ENCODE assay signal across 8 mouse cellular contexts in genomic region chr5:21735100-21735499, GRCm38 (mm10). TPM values are rescaled to one million over a fixed set of nuclear protein-coding genes. Genes with fewer than 3 reads are reported as not detected.
DNase-seq lines count a peak whose midpoint lies in the region; ATAC-seq lines count a peak whose summit lies in the region.

No protein-coding gene starts in this region.

- 77% methylated on average over 20 of the region's 20 CpGs for WGBS in heart, embryonic 11.5 days (ENCODE audit: insufficient replicate concordance)
- WGBS in midbrain, embryonic 13.5 days, result 67% methylated on average over 20 of the region's 20 CpGs
- 82% methylated on average over 20 of the region's 20 CpGs for WGBS in midbrain, embryonic 14.5 days
- WGBS in hindbrain, embryonic 14.5 days, result 81% methylated on average over 20 of the region's 20 CpGs

- H3K27ac ChIP-seq in heart, embryonic 11.5 days (ENCODE audit: low read depth, low read length), result no peak overlapping the region
- H3K27ac ChIP-seq in midbrain, embryonic 13.5 days, result no peak overlapping the region
- H3K27ac ChIP-seq in midbrain, embryonic 14.5 days (replicated peaks; ENCODE audit: low read depth, low read length), result no peak overlapping the region
- H3K27ac ChIP-seq in hindbrain, embryonic 14.5 days, result no peak overlapping the region

- no peak overlapping the region for H3K9ac ChIP-seq in heart, embryonic 11.5 days (ENCODE audit: low read depth, low read length)
- no peak overlapping the region for H3K9ac ChIP-seq in midbrain, embryonic 13.5 days (replicated peaks)
- no peak overlapping the region for H3K9ac ChIP-seq in midbrain, embryonic 14.5 days (replicated peaks; ENCODE audit: low read length)
- H3K9ac ChIP-seq in hindbrain, embryonic 14.5 days, result no peak overlapping the region

- peaks cover 4% of the 10 kb centered on the region for H3K4me1 ChIP-seq in heart, embryonic 11.5 days (ENCODE audit: control insufficient read depth, insufficient read depth, low read length)
- peaks cover 47% of the 10 kb centered on the region for H3K4me1 ChIP-seq in midbrain, embryonic 13.5 days (replicated peaks)
- H3K4me1 ChIP-seq in midbrain, embryonic 14.5 days (ENCODE audit: control insufficient read depth, insufficient read depth, low read length), result peaks cover 22% of the 10 kb centered on the region
- H3K4me1 ChIP-seq in hindbrain, embryonic 14.5 days (replicated peaks; ENCODE audit: control insufficient read depth, insufficient read depth, low read length), result peaks cover 21% of the 10 kb centered on the region

- peak overlapping the region; percentile 43 for H3K4me2 ChIP-seq in heart, embryonic 11.5 days
- no peak overlapping the region for H3K4me2 ChIP-seq in midbrain, embryonic 13.5 days (replicated peaks)
- no peak overlapping the region for H3K4me2 ChIP-seq in midbrain, embryonic 14.5 days (ENCODE audit: low read length)
- H3K4me2 ChIP-seq in hindbrain, embryonic 14.5 days (replicated peaks), result peak overlapping the region; percentile 14; the same call in 1 of the 2 replicates

- H3K36me3 ChIP-seq in heart, embryonic 11.5 days (ENCODE audit: control insufficient read depth, insufficient read depth, low read length), result peaks cover 3% of the 10 kb centered on the region; the same call in 1 of the 2 replicates
- peaks cover 14% of the 10 kb centered on the region for H3K36me3 ChIP-seq in midbrain, embryonic 13.5 days
- H3K36me3 ChIP-seq in midbrain, embryonic 14.5 days (ENCODE audit: control insufficient read depth, insufficient read depth, low read length), result peaks cover 14% of the 10 kb centered on the region
- peaks cover 17% of the 10 kb centered on the region for H3K36me3 ChIP-seq in hindbrain, embryonic 14.5 days (replicated peaks; ENCODE audit: control insufficient read depth, insufficient read depth)
- H3K36me3 ChIP-seq in splenic B cell, adult 2 months (ENCODE audit: control insufficient read depth, insufficient read depth, low read length, poor library complexity, severe bottlenecking), result 0 out of 2 replicates have a peak, but pooled peaks cover 4% of the 10 kb centered on the region

- H3K9me3 ChIP-seq in heart, embryonic 11.5 days (replicated peaks; ENCODE audit: control insufficient read depth, low read length), result no peaks in the 10 kb centered on the region
- no peaks in the 10 kb centered on the region for H3K9me3 ChIP-seq in midbrain, embryonic 13.5 days
- H3K9me3 ChIP-seq in midbrain, embryonic 14.5 days (ENCODE audit: control insufficient read depth, low read length), result no peaks in the 10 kb centered on the region
- H3K9me3 ChIP-seq in hindbrain, embryonic 14.5 days (ENCODE audit: control insufficient read depth, low read length), result no peaks in the 10 kb centered on the region

- peak overlapping the region; percentile 25; the same call in 1 of the 2 replicates for H3K4me3 ChIP-seq in heart, embryonic 11.5 days (ENCODE audit: low read depth, low read length)
- 0 out of 2 replicates have a peak overlapping the region, but pooled peaks have one; percentile 12 for H3K4me3 ChIP-seq in midbrain, embryonic 13.5 days (replicated peaks)
- no peak overlapping the region for H3K4me3 ChIP-seq in midbrain, embryonic 14.5 days (replicated peaks; ENCODE audit: low read depth, low read length)
- no peak overlapping the region for H3K4me3 ChIP-seq in hindbrain, embryonic 14.5 days (replicated peaks; ENCODE audit: low read length)

- ATAC-seq in heart, embryonic 11.5 days (replicated peaks; ENCODE audit: insufficient number of reproducible peaks, low FRiP score, low TSS enrichment), result no peak
- no peak for ATAC-seq in midbrain, embryonic 13.5 days
- no peak for ATAC-seq in midbrain, embryonic 14.5 days (ENCODE audit: low FRiP score, low TSS enrichment)
- ATAC-seq in hindbrain, embryonic 14.5 days (ENCODE audit: low FRiP score), result no peak

- no peak for DNase-seq in heart, postnatal 25 days (ENCODE audit: low spot score)
- DNase-seq in midbrain, embryonic 14.5 days, result no peak
- no peak for DNase-seq in hindbrain, embryonic 14.5 days (ENCODE audit: low spot score)
- DNase-seq in splenic B cell, adult 2 months (ENCODE audit: low read depth, low spot score), result peak; percentile 27
- DNase-seq in layer of hippocampus, adult 8-10 months (ENCODE audit: low spot score in 2 of 2), result no peak
- DNase-seq in thymus, postnatal 10 days (ENCODE audit: low spot score in 2 of 2), result no peak

- H3K27me3 ChIP-seq in heart, embryonic 11.5 days (ENCODE audit: control insufficient read depth, insufficient read depth, low read length), result no peaks in the 10 kb centered on the region
- H3K27me3 ChIP-seq in midbrain, embryonic 13.5 days, result no peaks in the 10 kb centered on the region
- no peaks in the 10 kb centered on the region for H3K27me3 ChIP-seq in midbrain, embryonic 14.5 days (ENCODE audit: control insufficient read depth, insufficient read depth, low read length)
- H3K27me3 ChIP-seq in hindbrain, embryonic 14.5 days (ENCODE audit: control insufficient read depth, insufficient read depth, low read length), result no peaks in the 10 kb centered on the region
- no peaks in the 10 kb centered on the region; the same call in none of the 2 replicates for H3K27me3 ChIP-seq in splenic B cell, adult 2 months (ENCODE audit: control insufficient read depth, insufficient read depth, low read length, poor library complexity, severe bottlenecking)

- intact Hi-C loops in heart, postnatal 25 days (cut with DNase I), result loop anchor here (10.0 kb wide), 1 partner anchor 310 kb away; the partner anchor contains the start of genes Ccdc146 and Fam185a

RNA-seq across cellular contexts. Expression of gene Pmpcb, which starts 1.8 kb away (rescaled TPM):
- polyA plus RNA-seq in heart, embryonic 11.5 days (2014; fragmentation: Nextera tagmentation; extraction: Ambion mirVana), result 133 and 136 TPM in 2 replicates
- 100 to 1,000 TPM; 241 to 242 TPM for total RNA-seq in heart, postnatal 25 days (2021)
- 91.4 and 94.5 TPM in 2 replicates for polyA plus RNA-seq in midbrain, embryonic 13.5 days (2015; fragmentation: Nextera tagmentation; extraction: Ambion mirVana)
- 72.5 and 88.4 TPM in 2 replicates for polyA plus RNA-seq in midbrain, embryonic 14.5 days (2014; fragmentation: Nextera tagmentation; extraction: Ambion mirVana)
- polyA plus RNA-seq in hindbrain, embryonic 14.5 days (2014; fragmentation: Nextera tagmentation; extraction: Ambion mirVana), result 74.8 and 82.5 TPM in 2 replicates
- total RNA-seq in layer of hippocampus, adult 8-10 months (2022), result 10 to 100 TPM; 69.8 to 85.6 (median 79.1) TPM

RNA-seq across cellular contexts. Expression of gene Napepld, which starts 33.9 kb away (rescaled TPM):
- polyA plus RNA-seq in heart, embryonic 11.5 days (2014; fragmentation: Nextera tagmentation; extraction: Ambion mirVana), result 4.2 and 5.2 TPM in 2 replicates
- total RNA-seq in heart, postnatal 25 days (2021), result 1 to 10 TPM; 4.5 to 5.4 TPM
- polyA plus RNA-seq in midbrain, embryonic 13.5 days (2015; fragmentation: Nextera tagmentation; extraction: Ambion mirVana), result 4.7 and 5.4 TPM in 2 replicates
- polyA plus RNA-seq in midbrain, embryonic 14.5 days (2014; fragmentation: Nextera tagmentation; extraction: Ambion mirVana), result 2.3 and 3.9 TPM in 2 replicates
- polyA plus RNA-seq in hindbrain, embryonic 14.5 days (2014; fragmentation: Nextera tagmentation; extraction: Ambion mirVana), result 2.3 and 3.0 TPM in 2 replicates
- total RNA-seq in layer of hippocampus, adult 8-10 months (2022), result 10 to 100 TPM; 21.7 to 28.2 (median 23.9) TPM

RNA-seq across cellular contexts. Expression of gene Dnajc2, which starts 50.0 kb away (rescaled TPM):
- 60.4 and 71.5 TPM in 2 replicates for polyA plus RNA-seq in heart, embryonic 11.5 days (2014; fragmentation: Nextera tagmentation; extraction: Ambion mirVana)
- 10 to 100 TPM; 19.5 to 20.6 TPM for total RNA-seq in heart, postnatal 25 days (2021)
- polyA plus RNA-seq in midbrain, embryonic 13.5 days (2015; fragmentation: Nextera tagmentation; extraction: Ambion mirVana), result 81.1 and 87.6 TPM in 2 replicates
- 75.4 and 76.2 TPM in 2 replicates for polyA plus RNA-seq in midbrain, embryonic 14.5 days (2014; fragmentation: Nextera tagmentation; extraction: Ambion mirVana)
- 64.5 and 65.9 TPM in 2 replicates for polyA plus RNA-seq in hindbrain, embryonic 14.5 days (2014; fragmentation: Nextera tagmentation; extraction: Ambion mirVana)
- total RNA-seq in layer of hippocampus, adult 8-10 months (2022), result 10 to 100 TPM; 31.6 to 37.6 (median 34.0) TPM

RNA-seq across cellular contexts. Expression of gene Psmc2, which starts 50.0 kb away (rescaled TPM):
- 165 and 176 TPM in 2 replicates for polyA plus RNA-seq in heart, embryonic 11.5 days (2014; fragmentation: Nextera tagmentation; extraction: Ambion mirVana)
- 10 to 100 TPM; 91.1 to 94.2 TPM for total RNA-seq in heart, postnatal 25 days (2021)
- polyA plus RNA-seq in midbrain, embryonic 13.5 days (2015; fragmentation: Nextera tagmentation; extraction: Ambion mirVana), result 207 and 215 TPM in 2 replicates
- polyA plus RNA-seq in midbrain, embryonic 14.5 days (2014; fragmentation: Nextera tagmentation; extraction: Ambion mirVana), result 176 and 187 TPM in 2 replicates
- polyA plus RNA-seq in hindbrain, embryonic 14.5 days (2014; fragmentation: Nextera tagmentation; extraction: Ambion mirVana), result 180 and 182 TPM in 2 replicates
- total RNA-seq in layer of hippocampus, adult 8-10 months (2022), result 100 to 1,000 TPM in 3 of 4 experiments, 10 to 100 TPM in 1; 99.3 to 117 (median 115) TPM

Comparison
In these comparisons a context has a peak if more than half of its experiments do, and no peak if none do; other contexts are left out.
1. H3K4me3 ChIP-seq: peak in heart, embryonic 11.5 days (single experiment) and midbrain, embryonic 13.5 days (single experiment); none in midbrain, embryonic 14.5 days (single experiment) and hindbrain, embryonic 14.5 days (single experiment).
2. H3K4me2 ChIP-seq: peak in heart, embryonic 11.5 days (single experiment) and hindbrain, embryonic 14.5 days (single experiment); none in midbrain, embryonic 13.5 days (single experiment) and midbrain, embryonic 14.5 days (single experiment).